Mouse (Mus musculus) heart, adult 8-10 months (tissue): ENCODE data around the gene Iqce. TPM values are rescaled to one million over a fixed set of nuclear protein-coding genes. Genes with fewer than 3 reads are reported as not detected.
A peak's percentile ranks its signal among the peaks of the same experiment; 100 is the strongest.

Experiments
- DNase-seq: peaks from one replicate; pipeline ENCODE4 v3.0.0; 2022; ENCODE audit warnings: low spot score
- total RNA-seq, 4 experiments: library from RNA; stranded (reverse); gene quantifications; 2 replicates each; pipeline ENCODE4 v1.2.4; 2022

The Iqce gene
- total RNA-seq: 1 to 10 TPM; 4.5 to 7.8 (median 5.6) TPM

GRCm38 (mm10) chr5:140702103-140702513 lies at the start of gene Iqce:
TSS of gene Iqce (minus strand) at chr5:140702378.
- DNase-seq: peak; percentile 89

GRCm38 (mm10) chr5:140750925-140751324 lies 48.7 kb upstream of the Iqce start:
- no peak for DNase-seq

- DNase-seq: peak; percentile 74
These were observed 47.1 kb upstream of the Iqce start for GRCm38 (mm10) chr5:140749062-140749875.

GRCm38 (mm10) chr5:140748425-140748824 lies 46.2 kb upstream of the Iqce start:
- DNase-seq: no peak

GRCm38 (mm10) chr5:140743706-140744131 lies 41.5 kb upstream of the Iqce start:
- DNase-seq: no peak

GRCm38 (mm10) chr5:140741877-140742276 lies 39.7 kb upstream of the Iqce start:
- no peak for DNase-seq

GRCm38 (mm10) chr5:140741040-140741439 lies 38.9 kb upstream of the Iqce start:
- peak; percentile 56 for DNase-seq

- no peak for DNase-seq
These were observed 37.6 kb upstream of the Iqce start for GRCm38 (mm10) chr5:140739813-140740212.

GRCm38 (mm10) chr5:140736166-140736565 lies 34.0 kb upstream of the Iqce start:
- DNase-seq: no peak

- no peak for DNase-seq
These were observed 33.1 kb upstream of the Iqce start for GRCm38 (mm10) chr5:140735297-140735696.

GRCm38 (mm10) chr5:140733336-140733735 lies 31.2 kb upstream of the Iqce start:
- no peak for DNase-seq

- DNase-seq: no peak
These were observed 30.0 kb upstream of the Iqce start for GRCm38 (mm10) chr5:140732195-140732594.

GRCm38 (mm10) chr5:140731040-140731797 lies 29.0 kb upstream of the Iqce start:
- DNase-seq: no peak

- DNase-seq: no peak
These were observed 25.0 kb upstream of the Iqce start for GRCm38 (mm10) chr5:140726946-140727740.

GRCm38 (mm10) chr5:140726062-140726839 lies 24.1 kb upstream of the Iqce start:
- DNase-seq: no peak

GRCm38 (mm10) chr5:140723822-140724221 lies 21.6 kb upstream of the Iqce start, which contains the start of gene Amz1:
TSS of gene Amz1 (plus strand) at chr5:140724127.
- DNase-seq: no peak

- no peak for DNase-seq
These were observed 19.9 kb upstream of the Iqce start for GRCm38 (mm10) chr5:140722121-140722520.

GRCm38 (mm10) chr5:140720773-140721172 lies 18.6 kb upstream of the Iqce start:
- no peak for DNase-seq

- no peak for DNase-seq
These were observed 8.9 kb upstream of the Iqce start for GRCm38 (mm10) chr5:140711040-140711439.

- no peak for DNase-seq
These were observed 8.1 kb upstream of the Iqce start for GRCm38 (mm10) chr5:140710315-140710714.
